Mouse (Mus musculus) effector memory CD4-positive, alpha-beta T cell, adult 7 months (primary cell): ENCODE data around the gene Pramel5. TPM values are rescaled to one million over a fixed set of nuclear protein-coding genes. Genes with fewer than 3 reads are reported as not detected.

Experiments
- polyA plus RNA-seq: library from polyadenylated mRNA; unstranded; fragments of 100-300 nt; shearing (Covaris generic); gene quantifications from one replicate; pipeline ENCODE4 v1.2.1, GENCODE M21; 2017

The Pramel5 gene
- not detected for polyA plus RNA-seq

GRCm38 (mm10) chr4:144280388-144280787 is at the start of gene Pramel5:
Gene Pramel5 (minus strand): TSS chr4:144280488.

GRCm38 (mm10) chr4:144329949-144330348 is 49.7 kb upstream of the Pramel5 start, which contains the start of gene Gm13128:
Gene Gm13128 (plus strand): TSS chr4:144330249.

Other genes with a start within 250 kb of the Pramel5 start
- gene Pramel4, start 221.4 kb downstream of the Pramel5 start, polyA plus RNA-seq, result 0.18 TPM
- gene Gm13102, start 174.0 kb downstream of the Pramel5 start, polyA plus RNA-seq, result 0.37 TPM
- not detected for gene Oog3, start 117.8 kb downstream of the Pramel5 start, polyA plus RNA-seq
- gene Oog2, start 89.8 kb downstream of the Pramel5 start, polyA plus RNA-seq, result not detected
- 0.29 TPM for gene C87977, start 67.2 kb downstream of the Pramel5 start, polyA plus RNA-seq
- not detected for gene Gm13128, start 49.8 kb upstream of the Pramel5 start, polyA plus RNA-seq
- gene Gm13119, start 77.5 kb upstream of the Pramel5 start, polyA plus RNA-seq, result 0.21 TPM
- gene Pramef20, start 97.4 kb upstream of the Pramel5 start, polyA plus RNA-seq, result not detected
- not detected for gene Pramef12, start 128.0 kb upstream of the Pramel5 start, polyA plus RNA-seq
- gene 1700012P22Rik, start 158.3 kb upstream of the Pramel5 start, polyA plus RNA-seq, result not detected
- gene Gm9944, start 172.8 kb upstream of the Pramel5 start, polyA plus RNA-seq, result not detected
- not detected for gene Aadacl3, start 183.3 kb upstream of the Pramel5 start, polyA plus RNA-seq
- gene 9430007A20Rik, start 239.3 kb upstream of the Pramel5 start, polyA plus RNA-seq, result not detected